Mouse (Mus musculus) neural tube, embryonic 13.5 days (tissue): Measurements from ENCODE around the gene Drap1. TPM values are rescaled to one million over a fixed set of nuclear protein-coding genes. Genes with fewer than 3 reads are reported as not detected.

ENCODE experiments used
- ATAC-seq: fragments of 200-750 bp; cut with Nextera tagmentation; 2 replicates; pipeline ENCODE4 v1.8.0; 2017; ENCODE audit warnings: low read depth, mild to moderate bottlenecking, moderate TSS enrichment, moderate library complexity
- H3K27ac ChIP-seq: fragments of 300-500 bp; sonication (generic); replicated peaks from 2 replicates; pipeline ENCODE4 v1.5.1; 2015; ENCODE audit warnings: moderate library complexity, mild to moderate bottlenecking, inconsistent platforms
- H3K27me3 ChIP-seq: fragments of 300-500 bp; sonication (generic); 2 replicates; pipeline ENCODE4 v1.6.1; 2015; ENCODE audit warnings: mild to moderate bottlenecking, inconsistent platforms
- H3K36me3 ChIP-seq: fragments of 300-500 bp; sonication (generic); 2 replicates; pipeline ENCODE4 v1.6.1; 2015; ENCODE audit warnings: mild to moderate bottlenecking, inconsistent platforms
- H3K4me1 ChIP-seq: fragments of 300-500 bp; sonication (generic); replicated peaks from 2 replicates; pipeline ENCODE4 v1.6.1; 2015; ENCODE audit warnings: inconsistent platforms
- H3K4me2 ChIP-seq: fragments of 300-500 bp; sonication (generic); 2 replicates; pipeline ENCODE4 v1.6.1; 2015; ENCODE audit warnings: inconsistent platforms, mild to moderate bottlenecking, moderate library complexity
- H3K4me3 ChIP-seq: fragments of 300-500 bp; sonication (generic); 2 replicates; pipeline ENCODE4 v1.5.1; 2015; ENCODE audit warnings: mild to moderate bottlenecking, inconsistent platforms
- H3K9ac ChIP-seq: fragments of 300-500 bp; sonication (generic); 2 replicates; pipeline ENCODE4 v1.6.1; 2015; ENCODE audit warnings: moderate library complexity, mild to moderate bottlenecking, inconsistent platforms
- H3K9me3 ChIP-seq: fragments of 300-500 bp; sonication (generic); 2 replicates; pipeline ENCODE4 v1.6.1; 2016; ENCODE audit warnings: inconsistent platforms
- WGBS: fragments of 180-500 bp; shearing (Covaris S2); methylation state at CpG from one replicate; pipeline ENCODE4 v1.1.7; 2015; 5-methylcytosine and 5-hydroxymethylcytosine counted together
- polyA plus RNA-seq: library from polyadenylated mRNA; unstranded; fragments of >200 nt; fragmentation: Nextera tagmentation; extraction: Ambion mirVana; gene quantifications from 2 replicates; pipeline ENCODE4 v1.2.1, GENCODE M21; 2015

Drap1 gene
- polyA plus RNA-seq, 1 experiment from 2014 or later = 318 TPM

- Histone ChIP-seq H3K27me3 (peaks cover 13% of the 10 kb centered on the region; the same call in 1 of the 2 replicates), H3K4me3 (peak overlapping the region; percentile 80), H3K36me3 (peaks cover 21% of the 10 kb centered on the region), H3K27ac (peak overlapping the region; percentile 70), H3K9me3 (no peaks in the 10 kb centered on the region), H3K4me1 (peaks cover 60% of the 10 kb centered on the region), H3K4me2 (peak overlapping the region; percentile 99), H3K9ac (peak overlapping the region; percentile 78)
- ATAC-seq = no peak
- 21% methylated on average over 3 of the region's 3 CpGs for WGBS
These were observed 35.1 kb upstream of the Drap1 start for GRCm38 (mm10) chr19:5459896-5460295.

GRCm38 (mm10) chr19:5459019-5459418 lies 34.2 kb upstream of the Drap1 start:
- Histone ChIP-seq H3K27ac (no peak overlapping the region), H3K27me3 (peaks cover 13% of the 10 kb centered on the region; the same call in 1 of the 2 replicates), H3K4me1 (peaks cover 60% of the 10 kb centered on the region), H3K36me3 (peaks cover 23% of the 10 kb centered on the region), H3K9ac (no peak overlapping the region), H3K4me2 (no peak overlapping the region), H3K9me3 (no peaks in the 10 kb centered on the region), H3K4me3 (no peak overlapping the region)
- WGBS = 76% methylated on average over 7 of the region's 7 CpGs
- no peak for ATAC-seq

GRCm38 (mm10) chr19:5457746-5458442 lies 33.1 kb upstream of the Drap1 start, which contains the start of gene Ccdc85b:
Gene Ccdc85b, minus strand, starts transcription at chr19:5457894.
- 21% methylated on average over 14 of the region's 14 CpGs for WGBS
- H3K27ac ChIP-seq = peak within 1 kb of the TSS; percentile 97
- H3K36me3 ChIP-seq = peaks cover 18% of the 10 kb centered on the region
- peak within 1 kb of the TSS; percentile 76 for H3K4me3 ChIP-seq
- peaks cover 59% of the 10 kb centered on the region for H3K4me1 ChIP-seq
- peak within 1 kb of the TSS; percentile 98 for H3K4me2 ChIP-seq
- H3K9me3 ChIP-seq = no peaks in the 10 kb centered on the region
- peaks cover 13% of the 10 kb centered on the region; the same call in 1 of the 2 replicates for H3K27me3 ChIP-seq
- peak within 1 kb of the TSS; percentile 92 for H3K9ac ChIP-seq
- no peak; the same call in 1 of the 2 replicates for ATAC-seq

GRCm38 (mm10) chr19:5456922-5457745 lies 32.4 kb upstream of the Drap1 start:
- Histone ChIP-seq H3K4me1 (peaks cover 59% of the 10 kb centered on the region), H3K4me2 (peak overlapping the region; percentile 98), H3K36me3 (peaks cover 10% of the 10 kb centered on the region), H3K27ac (peak overlapping the region; percentile 97), H3K27me3 (peaks cover 13% of the 10 kb centered on the region; the same call in 1 of the 2 replicates), H3K9me3 (no peaks in the 10 kb centered on the region), H3K9ac (peak overlapping the region; percentile 92), H3K4me3 (peak overlapping the region; percentile 76)
- under 1% methylated on average over 63 of the region's 70 CpGs for WGBS
- peak; percentile 90 for ATAC-seq

GRCm38 (mm10) chr19:5456241-5456921 lies 31.6 kb upstream of the Drap1 start:
- H3K27me3 ChIP-seq = peaks cover 18% of the 10 kb centered on the region
- peaks cover 10% of the 10 kb centered on the region for H3K36me3 ChIP-seq
- H3K27ac ChIP-seq = peak overlapping the region; percentile 97
- peak overlapping the region; percentile 98 for H3K4me2 ChIP-seq
- WGBS = 3% methylated on average over 26 of the region's 26 CpGs
- H3K9ac ChIP-seq = peak overlapping the region; percentile 92
- H3K4me3 ChIP-seq = peak overlapping the region; percentile 76
- ATAC-seq = no peak
- no peaks in the 10 kb centered on the region for H3K9me3 ChIP-seq
- H3K4me1 ChIP-seq = peaks cover 53% of the 10 kb centered on the region

- Histone ChIP-seq H3K9me3 (no peaks in the 10 kb centered on the region), H3K36me3 (peaks cover 10% of the 10 kb centered on the region), H3K4me3 (peak overlapping the region; percentile 76), H3K27me3 (peaks cover 26% of the 10 kb centered on the region), H3K9ac (peak overlapping the region; percentile 92), H3K4me1 (peaks cover 46% of the 10 kb centered on the region), H3K4me2 (peak overlapping the region; percentile 98), H3K27ac (0 out of 2 replicates have a peak overlapping the region, but pooled peaks have one; percentile 23)
- 63% methylated on average over 8 of the region's 8 CpGs for WGBS
- no peak for ATAC-seq
These were observed 30.8 kb upstream of the Drap1 start for GRCm38 (mm10) chr19:5455568-5455967.

GRCm38 (mm10) chr19:5455037-5455436 lies 30.3 kb upstream of the Drap1 start:
- no peaks in the 10 kb centered on the region for H3K9me3 ChIP-seq
- H3K9ac ChIP-seq = peak overlapping the region; percentile 92
- WGBS = 84% methylated on average over 12 of the region's 12 CpGs
- H3K36me3 ChIP-seq = peaks cover 10% of the 10 kb centered on the region
- H3K27ac ChIP-seq = no peak overlapping the region
- H3K4me3 ChIP-seq = peak overlapping the region; percentile 76
- peak overlapping the region; percentile 98 for H3K4me2 ChIP-seq
- H3K27me3 ChIP-seq = peaks cover 31% of the 10 kb centered on the region
- H3K4me1 ChIP-seq = peaks cover 45% of the 10 kb centered on the region
- ATAC-seq = no peak

GRCm38 (mm10) chr19:5451766-5452165 lies 27.0 kb upstream of the Drap1 start:
- H3K9ac ChIP-seq = no peak overlapping the region
- peaks cover 51% of the 10 kb centered on the region for H3K27me3 ChIP-seq
- no peak overlapping the region for H3K27ac ChIP-seq
- 79% methylated on average over 6 of the region's 6 CpGs for WGBS
- H3K36me3 ChIP-seq = peaks cover 10% of the 10 kb centered on the region
- ATAC-seq = no peak
- H3K4me2 ChIP-seq = no peak overlapping the region
- no peaks in the 10 kb centered on the region; the same call in 1 of the 2 replicates for H3K9me3 ChIP-seq
- H3K4me3 ChIP-seq = no peak overlapping the region
- peaks cover 48% of the 10 kb centered on the region for H3K4me1 ChIP-seq

- Histone ChIP-seq H3K9ac (no peak overlapping the region), H3K9me3 (no peaks in the 10 kb centered on the region; the same call in 1 of the 2 replicates), H3K4me2 (no peak overlapping the region), H3K4me1 (peaks cover 28% of the 10 kb centered on the region), H3K27ac (no peak overlapping the region), H3K4me3 (no peak overlapping the region), H3K36me3 (peaks cover 10% of the 10 kb centered on the region), H3K27me3 (peaks cover 72% of the 10 kb centered on the region)
- 77% methylated on average over 3 of the region's 3 CpGs for WGBS
- no peak for ATAC-seq
These were observed 24.9 kb upstream of the Drap1 start for GRCm38 (mm10) chr19:5449673-5450072.

- peak; percentile 18; the same call in 1 of the 2 replicates for ATAC-seq
- Histone ChIP-seq H3K9me3 (no peaks in the 10 kb centered on the region; the same call in 1 of the 2 replicates), H3K36me3 (no peaks in the 10 kb centered on the region), H3K9ac (peak overlapping the region; percentile 57; the same call in 1 of the 2 replicates), H3K4me3 (peak overlapping the region; percentile 51), H3K27ac (no peak overlapping the region), H3K27me3 (peaks cover 83% of the 10 kb centered on the region), H3K4me1 (peaks cover 18% of the 10 kb centered on the region), H3K4me2 (peak overlapping the region; percentile 90)
- WGBS = 8% methylated on average over 32 of the region's 36 CpGs
These were observed 23.8 kb upstream of the Drap1 start for GRCm38 (mm10) chr19:5448354-5449150.
